Mouse (Mus musculus) limb, embryonic 15.5 days (tissue): Measurements from ENCODE around the gene Pla2g4c. TPM values are rescaled to one million over a fixed set of nuclear protein-coding genes. Genes with fewer than 3 reads are reported as not detected.
"Not testable (repeated sequence)": the region's sequence is repeated elsewhere in the genome, so short reads cannot be mapped to it uniquely, and the experiment has no call there.

Source experiments
- ATAC-seq: fragments of 200-750 bp; cut with Nextera tagmentation; 2 replicates; pipeline ENCODE4 v1.8.0; 2017; ENCODE audit warnings: low read depth, moderate TSS enrichment; ENCODE audit not compliant: insufficient number of reproducible peaks, low FRiP score, low TSS enrichment
- H3K27ac ChIP-seq: fragments of 300-500 bp; sonication (generic); 2 replicates; pipeline ENCODE4 v1.5.1; 2015; ENCODE audit warnings: moderate library complexity, mild to moderate bottlenecking, inconsistent platforms
- H3K27me3 ChIP-seq: fragments of 300-500 bp; sonication (generic); 2 replicates; pipeline ENCODE4 v1.6.1; 2015; ENCODE audit warnings: inconsistent platforms
- H3K36me3 ChIP-seq: fragments of 300-500 bp; sonication (generic); 2 replicates; pipeline ENCODE4 v1.6.1; 2015; ENCODE audit warnings: inconsistent platforms
- H3K4me1 ChIP-seq: fragments of 300-500 bp; sonication (generic); 2 replicates; pipeline ENCODE4 v1.6.1; 2015; ENCODE audit warnings: inconsistent platforms
- H3K4me2 ChIP-seq: fragments of 300-500 bp; sonication (generic); 2 replicates; pipeline ENCODE4 v1.6.1; 2015; ENCODE audit warnings: mild to moderate bottlenecking, inconsistent platforms
- H3K4me3 ChIP-seq: fragments of 300-500 bp; sonication (generic); 2 replicates; pipeline ENCODE4 v1.5.1; 2015; ENCODE audit warnings: mild to moderate bottlenecking, inconsistent platforms
- H3K9ac ChIP-seq: fragments of 300-500 bp; sonication (generic); 2 replicates; pipeline ENCODE4 v1.6.1; 2015; ENCODE audit warnings: inconsistent platforms
- H3K9me3 ChIP-seq: fragments of 300-500 bp; sonication (generic); 2 replicates; pipeline ENCODE4 v1.6.1; 2016; ENCODE audit warnings: inconsistent platforms
- WGBS: fragments of 180-500 bp; shearing (Covaris S2); methylation state at CpG from one replicate; pipeline ENCODE4 v1.1.7; 2015; 5-methylcytosine and 5-hydroxymethylcytosine counted together
- polyA plus RNA-seq: library from polyadenylated mRNA; unstranded; fragments of >200 nt; fragmentation: Nextera tagmentation; extraction: Ambion mirVana; gene quantifications from 2 replicates; pipeline ENCODE4 v1.2.1, GENCODE M21; 2015

Gene Pla2g4c
- polyA plus RNA-seq: 0.90 and 1.0 TPM in 2 replicates

DNA sequence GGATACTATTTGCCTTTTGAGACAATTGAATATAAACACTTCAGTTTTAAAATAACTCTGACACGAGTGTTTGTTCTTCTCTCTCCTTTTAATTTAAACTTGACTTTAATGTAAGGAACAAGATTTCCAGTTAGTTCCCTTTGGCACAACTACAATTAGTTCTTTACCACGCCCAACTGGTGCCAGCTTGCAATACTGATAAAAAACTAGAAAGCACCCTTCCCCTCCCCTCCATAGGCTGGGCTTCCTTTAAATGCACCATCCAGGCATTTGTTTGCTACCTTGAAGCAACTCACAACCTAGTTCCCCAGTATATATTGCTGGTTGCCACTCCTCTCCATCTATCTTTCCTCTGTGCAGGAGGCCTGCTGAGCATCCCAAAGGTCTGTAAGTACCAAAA is at the start of gene Pla2g4c:
Gene Pla2g4c, plus strand, starts transcription at position 340 of the 400 bp plus-strand sequence.
- H3K4me2 ChIP-seq: no peak within 1 kb of the TSS
- no peaks in the 10 kb centered on the region for H3K36me3 ChIP-seq
- H3K27ac ChIP-seq: no peak within 1 kb of the TSS
- WGBS: 84% methylated on average over 2 of the region's 2 CpGs
- no peaks in the 10 kb centered on the region for H3K27me3 ChIP-seq
- ATAC-seq: no peak
- no peak within 1 kb of the TSS for H3K4me3 ChIP-seq
- no peaks in the 10 kb centered on the region for H3K4me1 ChIP-seq
- no peak within 1 kb of the TSS for H3K9ac ChIP-seq
- H3K9me3 ChIP-seq: no peaks in the 10 kb centered on the region

DNA sequence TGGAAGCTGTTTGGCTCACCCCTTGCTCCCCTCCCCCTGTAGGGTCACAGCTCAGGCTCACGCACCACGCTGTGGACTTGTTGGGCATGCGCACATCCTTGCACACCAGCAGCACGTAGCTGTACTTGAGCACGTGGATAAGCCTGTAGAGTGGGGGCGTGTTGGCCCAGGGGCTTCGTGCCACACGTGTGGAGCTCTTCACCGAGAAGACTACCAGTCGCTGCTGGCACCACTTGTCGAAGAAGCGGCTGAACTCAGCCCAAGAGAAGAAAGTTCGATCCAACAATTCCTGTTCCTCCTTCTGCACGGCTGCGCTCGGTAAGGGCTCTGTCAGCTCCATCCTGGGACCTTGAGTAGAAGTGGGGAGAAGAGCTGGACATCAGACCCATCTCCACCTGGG is 47.4 kb upstream of the Pla2g4c start, which contains the start of gene Lig1:
Gene Lig1, plus strand, starts transcription at position 203 of the 400 bp plus-strand sequence.
- no peak for ATAC-seq
- Histone ChIP-seq H3K36me3 (peaks cover 46% of the 10 kb centered on the region), H3K27ac (peak within 1 kb of the TSS; percentile 87), H3K9ac (peak within 1 kb of the TSS; percentile 81), H3K4me2 (peak within 1 kb of the TSS; percentile 73), H3K4me1 (peaks cover 6% of the 10 kb centered on the region; the same call in 1 of the 2 replicates), H3K9me3 (no peaks in the 10 kb centered on the region), H3K27me3 (no peaks in the 10 kb centered on the region), H3K4me3 (peak within 1 kb of the TSS; percentile 80)
- 98% methylated on average over 16 of the region's 16 CpGs for WGBS

DNA sequence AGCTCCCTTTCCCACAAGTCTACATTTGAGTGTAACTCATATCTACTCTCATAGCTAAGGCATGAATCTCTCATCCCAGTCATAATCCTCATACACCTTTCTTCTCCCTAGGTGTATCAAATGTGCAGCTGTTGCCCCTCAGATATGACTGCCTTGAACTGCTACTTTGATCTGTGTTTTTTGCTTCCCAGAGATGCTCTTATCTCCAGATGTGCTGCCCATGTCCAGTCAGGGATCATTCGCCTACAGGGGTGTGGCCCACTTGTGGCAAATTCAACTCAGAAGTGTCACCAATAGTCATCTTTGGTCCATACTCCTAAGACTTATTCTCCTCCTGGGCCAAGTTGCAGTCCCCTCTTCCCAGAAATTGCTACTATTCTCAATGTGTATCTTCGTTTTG is 46.6 kb upstream of the Pla2g4c start:
- Histone ChIP-seq H3K9me3 (no peaks in the 10 kb centered on the region), H3K4me1 (peaks cover 6% of the 10 kb centered on the region; the same call in 1 of the 2 replicates), H3K27ac (peak overlapping the region; percentile 87), H3K36me3 (peaks cover 53% of the 10 kb centered on the region), H3K27me3 (no peaks in the 10 kb centered on the region), H3K4me3 (peak overlapping the region; percentile 80), H3K4me2 (peak overlapping the region; percentile 73), H3K9ac (peak overlapping the region; percentile 81)
- 27% methylated on average over 2 of the region's 2 CpGs for WGBS
- no peak for ATAC-seq

DNA sequence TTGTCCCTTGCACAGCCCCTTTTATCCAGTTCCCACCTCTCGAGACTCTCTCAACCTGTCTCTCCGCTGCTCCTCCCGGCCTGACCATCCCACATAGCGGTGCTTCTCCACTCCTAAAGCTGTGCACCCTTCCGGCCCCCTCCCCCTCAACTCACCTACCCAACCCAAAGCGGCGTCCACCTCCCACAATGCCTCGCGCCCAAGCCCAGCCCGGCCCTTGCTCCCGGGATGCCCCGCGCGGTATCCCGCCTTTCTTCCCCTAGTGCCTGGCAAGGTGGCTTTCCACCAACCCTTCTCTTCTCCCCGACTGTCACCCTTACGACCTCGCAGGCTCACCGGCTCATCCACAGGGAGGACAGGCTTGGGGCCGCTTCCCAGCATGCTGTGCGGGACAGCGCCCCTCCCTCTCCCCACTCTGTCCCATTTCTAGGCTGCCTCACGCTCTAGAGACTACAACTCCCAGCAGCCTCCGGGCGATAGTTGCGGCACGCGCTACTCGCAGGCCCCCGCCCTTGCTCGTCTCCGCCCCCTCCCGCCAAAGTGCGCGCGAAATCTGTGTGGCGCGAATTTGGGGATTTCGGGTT is 46.1 kb upstream of the Pla2g4c start, which contains the start of gene Zswim9:
Gene Zswim9, minus strand, starts transcription at position 414 of the 584 bp plus-strand sequence.
- Histone ChIP-seq H3K4me3 (peak within 1 kb of the TSS; percentile 80), H3K4me1 (peaks cover 6% of the 10 kb centered on the region; the same call in 1 of the 2 replicates), H3K9ac (peak within 1 kb of the TSS; percentile 81), H3K4me2 (peak within 1 kb of the TSS; percentile 73), H3K9me3 (no peaks in the 10 kb centered on the region), H3K27me3 (no peaks in the 10 kb centered on the region), H3K27ac (peak within 1 kb of the TSS; percentile 87), H3K36me3 (peaks cover 56% of the 10 kb centered on the region)
- under 1% methylated on average over 39 of the region's 39 CpGs for WGBS
- ATAC-seq: peak; percentile 98

DNA sequence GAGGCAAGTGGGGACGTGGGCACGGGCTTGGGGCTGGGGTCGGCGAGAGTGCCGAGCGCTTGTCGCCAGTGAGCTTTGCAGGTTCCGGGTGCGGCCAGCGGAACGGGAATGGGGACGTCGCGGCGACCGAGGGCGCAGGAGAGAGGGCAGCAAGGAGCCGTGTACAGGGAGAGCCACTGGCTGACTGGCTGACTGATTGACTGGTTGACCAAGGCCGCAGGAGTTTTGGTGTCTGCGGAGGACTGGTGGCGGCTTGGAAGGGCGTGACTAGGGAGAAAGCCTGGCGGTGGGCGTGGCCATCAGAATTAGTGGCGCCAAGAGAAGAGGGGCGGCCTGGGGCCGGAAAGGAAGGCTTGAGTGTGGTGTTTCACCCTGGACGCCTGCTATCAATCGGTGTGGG is 45.5 kb upstream of the Pla2g4c start:
- H3K9me3 ChIP-seq, H3K4me1 ChIP-seq, H3K9ac ChIP-seq, ATAC-seq, H3K27me3 ChIP-seq: not testable (repeated sequence)
- under 1% methylated on average over 16 of the region's 29 CpGs for WGBS
- Histone ChIP-seq H3K4me3 (peak overlapping the region; percentile 80), H3K36me3 (peaks cover 52% of the 10 kb centered on the region), H3K27ac (peak overlapping the region; percentile 87; the same call in 1 of the 2 replicates), H3K4me2 (peak overlapping the region; percentile 73)

DNA sequence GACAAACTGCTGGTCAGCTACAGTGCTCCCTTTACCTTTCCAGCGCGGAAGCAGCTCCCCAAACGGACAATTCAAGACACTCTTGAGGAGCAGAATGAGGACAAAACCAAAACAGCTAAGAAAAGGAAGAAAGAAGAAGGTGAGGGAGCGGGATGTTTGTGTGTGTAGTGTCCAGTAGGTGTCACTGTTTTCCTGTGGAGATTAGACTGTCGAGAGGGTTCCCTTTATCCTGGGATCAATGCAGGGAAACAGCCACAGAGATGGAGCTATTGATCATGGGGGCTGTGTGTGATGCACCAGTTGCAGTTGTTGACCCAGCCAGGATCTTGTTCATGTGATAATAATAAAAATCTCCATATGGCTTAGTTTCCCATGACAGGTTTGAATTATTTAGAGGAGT is 35.8 kb upstream of the Pla2g4c start:
- H3K4me3 ChIP-seq: no peak overlapping the region
- H3K27ac ChIP-seq: no peak overlapping the region
- no peaks in the 10 kb centered on the region for H3K9me3 ChIP-seq
- H3K4me2 ChIP-seq: no peak overlapping the region
- ATAC-seq: no peak
- no peak overlapping the region for H3K9ac ChIP-seq
- H3K36me3 ChIP-seq: peaks cover 74% of the 10 kb centered on the region
- H3K4me1 ChIP-seq: no peaks in the 10 kb centered on the region
- WGBS: 49% methylated on average over 5 of the region's 5 CpGs
- no peaks in the 10 kb centered on the region for H3K27me3 ChIP-seq

DNA sequence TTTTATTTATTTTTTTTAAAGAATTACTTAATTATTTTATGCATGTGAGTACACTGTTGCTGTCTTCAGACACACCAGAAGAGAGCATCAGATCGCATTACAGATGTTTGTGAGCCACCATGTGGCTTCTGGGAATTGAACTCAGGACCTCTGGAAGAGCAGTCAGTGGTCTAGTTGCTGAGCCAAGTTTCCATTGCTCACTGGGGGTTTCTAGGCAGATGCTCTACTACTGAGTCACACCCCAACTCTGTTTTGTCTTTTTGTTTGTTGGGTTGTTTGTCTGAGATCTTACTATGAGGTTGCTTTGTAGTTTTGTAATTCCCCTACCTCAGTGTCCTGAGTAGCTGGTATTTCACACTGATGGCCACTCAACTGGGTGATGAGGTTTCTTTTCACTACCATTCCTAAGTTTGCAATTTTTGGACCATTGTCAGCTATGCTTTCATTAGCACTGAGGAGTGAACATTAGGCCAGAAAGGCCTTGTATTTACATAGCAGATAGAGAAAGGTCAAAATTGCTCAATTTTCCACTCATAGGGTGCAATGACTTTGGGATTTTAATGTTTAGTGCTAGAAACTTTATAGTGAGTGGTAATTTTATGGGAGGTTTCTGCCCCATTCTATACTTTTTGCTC is 34.3 kb upstream of the Pla2g4c start:
- WGBS: 96% methylated on average over 1 of the region's 1 CpGs
- no peaks in the 10 kb centered on the region for H3K27me3 ChIP-seq
- no peaks in the 10 kb centered on the region for H3K4me1 ChIP-seq
- no peak overlapping the region for H3K4me3 ChIP-seq
- no peak overlapping the region for H3K4me2 ChIP-seq
- H3K9ac ChIP-seq: no peak overlapping the region
- H3K9me3 ChIP-seq: no peaks in the 10 kb centered on the region
- H3K36me3 ChIP-seq: peaks cover 72% of the 10 kb centered on the region
- ATAC-seq: no peak
- no peak overlapping the region for H3K27ac ChIP-seq

DNA sequence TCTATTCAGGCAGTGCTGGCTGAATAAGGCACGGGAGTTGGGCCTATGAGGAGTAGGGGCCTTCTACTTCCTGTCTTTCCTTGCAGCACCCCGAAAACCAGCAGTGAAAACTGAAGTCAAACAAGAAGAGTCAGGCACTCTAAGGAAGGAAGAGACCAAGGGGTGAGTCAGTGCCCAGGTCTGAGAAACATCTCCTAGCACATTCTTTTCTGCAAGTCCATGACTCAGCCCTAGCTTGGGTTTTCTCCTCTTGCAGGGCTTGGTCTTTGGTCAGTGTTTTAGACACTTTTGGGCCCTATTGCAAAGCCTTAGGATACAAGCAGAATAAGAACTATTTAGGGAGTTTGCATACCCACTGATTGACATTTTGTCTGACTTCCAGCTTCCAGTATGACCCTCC is 33.1 kb upstream of the Pla2g4c start:
- H3K4me3 ChIP-seq: no peak overlapping the region
- no peak for ATAC-seq
- H3K9me3 ChIP-seq: no peaks in the 10 kb centered on the region
- no peaks in the 10 kb centered on the region for H3K27me3 ChIP-seq
- WGBS: 91% methylated on average over 2 of the region's 2 CpGs
- H3K36me3 ChIP-seq: peaks cover 74% of the 10 kb centered on the region
- no peak overlapping the region for H3K9ac ChIP-seq
- no peaks in the 10 kb centered on the region for H3K4me1 ChIP-seq
- no peak overlapping the region for H3K4me2 ChIP-seq
- no peak overlapping the region for H3K27ac ChIP-seq

DNA sequence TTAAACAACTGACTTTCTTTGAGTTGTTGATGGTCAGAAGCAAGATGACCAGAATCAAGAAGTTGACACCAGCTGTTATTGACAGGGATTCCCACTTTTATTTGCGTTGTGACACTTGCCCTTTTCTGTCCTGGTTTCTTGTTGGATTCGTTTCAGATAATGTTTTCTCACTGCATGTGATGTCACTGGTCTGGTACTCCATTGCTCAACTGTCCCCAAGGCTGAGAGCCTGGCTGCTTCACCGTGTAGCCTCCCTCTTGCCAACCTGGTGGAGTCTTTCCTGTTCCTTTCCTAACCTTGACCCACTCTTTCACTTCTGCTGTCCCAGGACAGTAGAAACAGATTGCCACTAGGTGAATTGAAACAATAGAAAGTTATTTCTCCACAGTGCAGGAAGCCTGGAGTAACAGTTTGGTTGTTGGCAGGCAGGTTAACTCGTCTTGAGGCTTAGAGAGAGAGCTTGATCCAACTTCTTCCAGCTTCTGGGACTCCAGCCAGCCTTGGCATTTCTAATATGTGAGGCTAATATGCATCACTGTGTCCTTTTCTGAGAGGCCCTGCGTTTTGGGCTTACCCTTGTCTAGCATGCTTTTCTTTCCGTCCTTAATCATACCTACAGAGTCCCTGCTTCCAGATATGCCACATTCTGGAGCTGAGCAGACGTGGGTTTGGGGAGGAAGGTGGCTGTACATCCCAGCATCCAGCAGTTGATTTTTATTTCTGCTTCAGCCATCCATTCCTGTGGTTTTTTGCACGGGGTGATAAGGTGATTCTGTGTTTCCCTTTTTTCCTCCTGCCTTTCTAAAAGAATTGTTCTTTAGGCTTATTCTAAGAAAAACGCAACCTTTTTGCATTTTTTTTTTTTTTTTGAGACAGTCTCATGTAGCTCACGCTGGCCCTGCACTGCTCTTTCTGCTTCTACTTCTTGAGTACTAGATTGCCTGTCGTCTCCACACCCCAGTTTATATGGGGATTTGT is 30.3 kb upstream of the Pla2g4c start:
- H3K27me3 ChIP-seq: no peaks in the 10 kb centered on the region
- H3K27ac ChIP-seq: no peak overlapping the region
- no peak overlapping the region for H3K4me2 ChIP-seq
- peaks cover 86% of the 10 kb centered on the region for H3K36me3 ChIP-seq
- ATAC-seq: no peak
- no peak overlapping the region for H3K9ac ChIP-seq
- no peak overlapping the region for H3K4me3 ChIP-seq
- 79% methylated on average over 11 of the region's 11 CpGs for WGBS
- no peaks in the 10 kb centered on the region for H3K4me1 ChIP-seq
- no peaks in the 10 kb centered on the region for H3K9me3 ChIP-seq

DNA sequence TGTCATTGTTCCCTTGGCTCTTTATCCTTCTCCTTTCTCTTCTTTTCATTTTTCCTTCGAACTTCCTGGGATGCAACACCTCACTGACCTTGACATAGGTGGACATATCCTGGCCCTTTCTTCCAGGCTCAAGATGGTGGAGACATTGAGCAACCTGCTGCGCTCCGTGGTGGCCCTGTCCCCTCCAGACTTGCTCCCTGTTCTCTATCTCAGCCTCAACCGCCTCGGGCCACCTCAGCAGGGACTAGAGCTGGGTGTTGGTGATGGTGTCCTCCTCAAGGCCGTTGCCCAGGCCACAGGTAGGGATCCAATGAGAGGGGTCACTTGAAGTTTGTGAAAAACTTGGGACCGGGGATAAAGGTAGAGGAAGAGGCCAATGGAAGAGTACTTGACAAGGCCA is 29.2 kb upstream of the Pla2g4c start:
- H3K4me3 ChIP-seq: no peak overlapping the region
- H3K9ac ChIP-seq: no peak overlapping the region
- no peaks in the 10 kb centered on the region for H3K4me1 ChIP-seq
- 90% methylated on average over 7 of the region's 7 CpGs for WGBS
- H3K27me3 ChIP-seq: no peaks in the 10 kb centered on the region
- H3K4me2 ChIP-seq: no peak overlapping the region
- H3K27ac ChIP-seq: no peak overlapping the region
- H3K9me3 ChIP-seq: no peaks in the 10 kb centered on the region
- no peak for ATAC-seq
- peaks cover 88% of the 10 kb centered on the region for H3K36me3 ChIP-seq

DNA sequence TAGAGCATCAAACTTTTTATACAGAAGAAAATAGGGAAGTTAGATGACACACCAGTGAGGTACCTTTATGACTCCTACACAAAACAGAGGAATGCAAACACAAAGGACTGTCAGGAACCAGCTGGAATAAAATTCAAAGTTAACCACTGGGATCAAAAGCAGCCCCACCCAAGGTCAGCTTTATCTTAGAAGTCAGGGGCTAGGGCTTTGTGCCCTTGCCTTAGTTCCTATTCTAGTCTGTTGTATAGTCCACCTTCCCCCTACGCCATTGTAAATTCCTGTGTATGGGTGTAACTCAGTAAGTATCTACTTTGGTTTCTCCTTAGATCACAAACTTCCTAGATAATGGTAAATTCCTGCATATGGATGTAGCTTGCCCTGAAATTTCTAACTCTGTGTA is 26.8 kb upstream of the Pla2g4c start:
- peaks cover 90% of the 10 kb centered on the region for H3K36me3 ChIP-seq
- H3K4me3 ChIP-seq: no peak overlapping the region
- ATAC-seq: no peak
- H3K4me1 ChIP-seq: no peaks in the 10 kb centered on the region
- WGBS: 92% methylated on average over 1 of the region's 1 CpGs
- H3K4me2 ChIP-seq: no peak overlapping the region
- H3K27me3 ChIP-seq: no peaks in the 10 kb centered on the region
- no peaks in the 10 kb centered on the region for H3K9me3 ChIP-seq
- H3K9ac ChIP-seq: no peak overlapping the region
- no peak overlapping the region for H3K27ac ChIP-seq
